Mouse (Mus musculus): ENCODE measurements around the gene Rassf7.

DNA sequence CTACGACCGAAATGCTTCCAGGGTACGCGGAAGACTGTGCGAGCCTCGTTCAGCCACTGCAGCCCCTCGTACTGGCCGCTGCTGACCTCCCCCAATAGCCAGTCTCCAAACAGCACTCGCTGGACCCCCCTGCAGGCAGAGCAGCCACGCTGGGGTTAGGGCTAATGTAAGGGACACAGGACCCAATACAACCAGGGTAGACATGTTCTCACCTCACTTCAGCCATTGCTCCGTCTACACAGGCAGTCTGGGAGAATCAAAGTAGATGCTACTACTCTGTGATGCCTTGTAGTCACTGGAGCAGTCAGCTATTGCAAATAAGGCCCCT, 49.7 kb downstream of the Rassf7 start:
- TF ChIP-seq CTCF (IDR thresholded peaks at IDR 0.05; ENCODE audit: low read depth) (no peak), EP300 (optimal IDR thresholded peaks at IDR 0.05) (no peak)
